Mouse (Mus musculus) CH12.LX (cell line): ENCODE measurements at regions not wholly inside any gene's neighbourhood (a gene's known extent, or its start where the extent isn't known, plus 50 kb on each side); places are given as distances from the start of the nearest gene placed in this dataset.

Experiments used
- CHD2 ChIP-seq: IDR thresholded peaks from 2 replicates; pipeline ENCODE4 v1.6.1; 2011; ENCODE audit warnings: low read length, improper control_type of control experiment
- CTCF ChIP-seq, 2 experiments: IDR thresholded peaks in 1 of 2; conservative IDR thresholded peaks in 1 of 2; 2 replicates each; pipeline ENCODE4 v1.5.1; 2011 to 2012; ENCODE audit warnings: low read depth in 2 of 2, low read length in 2 of 2, improper control_type of control experiment in 1 of 2, inconsistent platforms in 1 of 2, mild to moderate bottlenecking in 1 of 2, moderate library complexity in 1 of 2
- EP300 ChIP-seq: IDR thresholded peaks from 2 replicates; pipeline ENCODE4 v1.6.1; 2011; ENCODE audit warnings: low read length, improper control_type of control experiment
- KAT2A ChIP-seq: IDR thresholded peaks from 2 replicates; pipeline ENCODE4 v1.6.1; 2012; ENCODE audit warnings: low read length, improper control_type of control experiment, inconsistent platforms; ENCODE audit not compliant: insufficient replicate concordance
- MAZ ChIP-seq: IDR thresholded peaks from 2 replicates; pipeline ENCODE4 v1.6.1; 2012; ENCODE audit warnings: low read depth, mild to moderate bottlenecking, inconsistent platforms, low read length, improper control_type of control experiment, moderate library complexity
- MYC ChIP-seq: IDR thresholded peaks from 2 replicates; pipeline ENCODE4 v1.6.1; 2011; ENCODE audit warnings: low read depth, mild to moderate bottlenecking, improper control_type of control experiment, low read length
- NRF1 ChIP-seq: IDR thresholded peaks from 2 replicates; pipeline ENCODE4 v1.6.1; 2014; ENCODE audit warnings: low read depth, mild to moderate bottlenecking, inconsistent platforms, low read length, improper control_type of control experiment, moderate library complexity
- POLR2A ChIP-seq: IDR thresholded peaks from 2 replicates; pipeline ENCODE4 v1.6.1; 2011; ENCODE audit warnings: low read depth, mild to moderate bottlenecking, improper control_type of control experiment, low read length

DNA sequence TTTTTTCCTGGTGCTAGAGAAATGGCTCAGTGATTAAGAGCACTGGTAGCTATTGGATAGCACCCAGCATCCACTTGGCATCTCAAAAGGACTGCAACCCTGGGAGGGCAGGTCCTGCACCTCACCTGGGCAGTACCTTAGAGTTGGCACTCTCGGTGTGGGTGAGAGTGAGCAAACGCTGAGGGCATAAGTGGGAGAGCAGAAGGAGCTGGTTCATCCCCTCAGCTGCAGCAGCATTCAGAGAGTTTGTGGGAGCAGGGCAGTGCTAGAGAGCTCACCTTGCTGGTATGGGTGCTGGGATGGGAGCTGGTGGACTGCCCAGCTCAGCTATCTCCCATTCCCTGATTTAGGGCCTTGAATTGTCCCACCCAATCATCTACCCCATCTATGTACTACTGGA, 227.1 kb upstream of the Zic4 start:
- TF ChIP-seq POLR2A = no peak
- TF ChIP-seq NRF1 = no peak
- no peak for TF ChIP-seq KAT2A
- TF ChIP-seq CTCF (conservative IDR thresholded peaks at IDR 0.05 in 1 of 2, IDR thresholded peaks at IDR 0.05 in 1 of 2; ENCODE audit: low read depth in 2 of 2, low read length in 2 of 2) = no peak
- no peak for TF ChIP-seq CHD2
- no peak for TF ChIP-seq MAZ
- no peak for TF ChIP-seq MYC
- no peak for TF ChIP-seq EP300
